Mouse (Mus musculus) midbrain, postnatal 0 days (tissue): ENCODE data around the gene Fez2. TPM values are rescaled to one million over a fixed set of nuclear protein-coding genes. Genes with fewer than 3 reads are reported as not detected.

ENCODE experiments used
- ATAC-seq: fragments of 200-750 bp; cut with Nextera tagmentation; 2 replicates; pipeline ENCODE4 v1.8.0; 2017; ENCODE audit warnings: moderate number of reproducible peaks, mild to moderate bottlenecking, moderate TSS enrichment, moderate library complexity; ENCODE audit not compliant: low FRiP score
- DNase-seq: peaks from one replicate; pipeline ENCODE4 v3.0.0-alpha.2; 2015; ENCODE audit warnings: low spot score
- H3K27ac ChIP-seq: fragments of 300-500 bp; sonication (generic); 2 replicates; pipeline ENCODE4 v1.5.1; 2014; ENCODE audit warnings: low read depth, mild to moderate bottlenecking, low read length, mixed read lengths
- H3K27me3 ChIP-seq: fragments of 300-500 bp; sonication (generic); 2 replicates; pipeline ENCODE4 v1.6.1; 2014; ENCODE audit warnings: low read length, control low read depth, mixed read lengths; ENCODE audit not compliant: insufficient read depth
- H3K36me3 ChIP-seq: fragments of 300-500 bp; sonication (generic); 2 replicates; pipeline ENCODE4 v1.6.1; 2014; ENCODE audit warnings: low read length, control low read depth, mixed read lengths; ENCODE audit not compliant: insufficient read depth
- H3K4me1 ChIP-seq: fragments of 300-500 bp; sonication (generic); 2 replicates; pipeline ENCODE4 v1.6.1; 2014; ENCODE audit warnings: mild to moderate bottlenecking, control low read depth, antibody characterized with exemption, low read length, mixed read lengths; ENCODE audit not compliant: insufficient read depth
- H3K4me2 ChIP-seq: fragments of 300-500 bp; sonication (generic); 2 replicates; pipeline ENCODE4 v1.6.1; 2014; ENCODE audit warnings: low read depth, mild to moderate bottlenecking, low read length, mixed read lengths; ENCODE audit not compliant: poor library complexity, severe bottlenecking
- H3K4me3 ChIP-seq: fragments of 300-500 bp; sonication (generic); 2 replicates; pipeline ENCODE4 v1.5.1; 2014; ENCODE audit warnings: low read depth, mild to moderate bottlenecking, low read length, moderate library complexity
- H3K9ac ChIP-seq: fragments of 300-500 bp; sonication (generic); replicated peaks from 2 replicates; pipeline ENCODE4 v1.6.1; 2014; ENCODE audit warnings: mild to moderate bottlenecking, low read length, moderate library complexity, mixed read lengths; ENCODE audit not compliant: poor library complexity, severe bottlenecking
- H3K9me3 ChIP-seq: fragments of 300-500 bp; sonication (generic); 2 replicates; pipeline ENCODE4 v1.6.1; 2016; ENCODE audit warnings: low read length, control low read depth
- CTCF ChIP-seq: IDR thresholded peaks from 2 replicates; pipeline ENCODE4 v1.5.1; 2016; ENCODE audit warnings: antibody characterized with exemption, mild to moderate bottlenecking
- WGBS: fragments of 180-500 bp; shearing (Covaris S2); extraction: QIAGEN DNeasy Blood & Tissue Kit; methylation state at CpG from one replicate; pipeline ENCODE4 v1.1.7; 2014; 5-methylcytosine and 5-hydroxymethylcytosine counted together
- polyA plus RNA-seq: library from polyadenylated mRNA; unstranded; fragments of >200 nt; fragmentation: Nextera tagmentation; extraction: Ambion mirVana; gene quantifications from 2 replicates; pipeline ENCODE4 v1.2.1, GENCODE M21; 2015
- total RNA-seq: library from RNA; depleted of rRNA; stranded (reverse); fragments of >200 nt; gene quantifications from 2 replicates; pipeline ENCODE4 v1.2.3, GENCODE M21; 2014

Gene Fez2
- total and polyA plus RNA-seq, 2 experiments from 2014 or later, result 51.6 to 60.4 TPM

DNA sequence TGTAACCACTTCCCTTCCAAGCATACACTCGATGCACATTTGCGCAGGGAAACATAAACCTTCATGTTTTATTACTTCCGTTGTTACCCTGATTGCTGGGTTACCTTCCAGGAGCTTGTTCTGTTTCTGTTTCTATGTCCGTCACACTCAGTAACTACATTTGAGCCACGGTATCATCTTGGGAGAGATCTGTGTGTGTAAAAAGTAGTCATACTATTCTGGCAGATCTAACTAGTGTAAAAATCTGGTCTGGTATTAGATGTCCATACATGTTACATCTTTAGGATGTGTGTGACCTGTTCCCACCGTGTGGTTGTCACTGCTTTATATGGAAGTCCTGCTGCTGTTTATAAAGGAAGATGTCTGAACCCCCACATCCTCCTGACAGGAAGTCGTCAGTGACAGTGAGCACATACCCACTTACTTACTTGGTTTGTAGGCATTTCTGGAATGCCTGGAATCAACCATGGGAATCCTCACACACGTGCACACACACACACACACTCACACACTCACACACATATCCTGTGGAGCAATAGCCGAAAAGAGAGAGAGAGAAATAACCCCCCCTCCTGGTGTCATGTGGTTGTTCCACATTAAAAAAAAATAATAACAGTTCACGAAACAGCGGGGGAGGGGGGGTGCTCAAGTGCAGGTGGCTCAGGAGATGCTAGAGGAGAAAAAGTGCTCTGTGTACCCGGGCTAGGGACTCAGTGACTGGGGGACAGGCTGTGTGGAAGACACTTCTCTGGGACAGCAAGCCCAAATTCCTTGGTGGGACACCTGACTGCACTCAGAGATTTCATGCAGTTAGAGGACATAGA, 66.1 kb downstream of the Fez2 start:
- no peaks in the 10 kb centered on the region for H3K27me3 ChIP-seq
- no peak overlapping the region for H3K27ac ChIP-seq
- H3K4me3 ChIP-seq, result no peak overlapping the region
- no peak overlapping the region for H3K4me2 ChIP-seq
- ATAC-seq (no peak), DNase-seq (no peak)
- 81% methylated on average over 12 of the region's 12 CpGs for WGBS
- H3K36me3 ChIP-seq, result no peaks in the 10 kb centered on the region
- TF ChIP-seq CTCF, result no peak
- H3K9me3 ChIP-seq, result no peaks in the 10 kb centered on the region
- H3K9ac ChIP-seq, result no peak overlapping the region
- no peaks in the 10 kb centered on the region for H3K4me1 ChIP-seq

DNA sequence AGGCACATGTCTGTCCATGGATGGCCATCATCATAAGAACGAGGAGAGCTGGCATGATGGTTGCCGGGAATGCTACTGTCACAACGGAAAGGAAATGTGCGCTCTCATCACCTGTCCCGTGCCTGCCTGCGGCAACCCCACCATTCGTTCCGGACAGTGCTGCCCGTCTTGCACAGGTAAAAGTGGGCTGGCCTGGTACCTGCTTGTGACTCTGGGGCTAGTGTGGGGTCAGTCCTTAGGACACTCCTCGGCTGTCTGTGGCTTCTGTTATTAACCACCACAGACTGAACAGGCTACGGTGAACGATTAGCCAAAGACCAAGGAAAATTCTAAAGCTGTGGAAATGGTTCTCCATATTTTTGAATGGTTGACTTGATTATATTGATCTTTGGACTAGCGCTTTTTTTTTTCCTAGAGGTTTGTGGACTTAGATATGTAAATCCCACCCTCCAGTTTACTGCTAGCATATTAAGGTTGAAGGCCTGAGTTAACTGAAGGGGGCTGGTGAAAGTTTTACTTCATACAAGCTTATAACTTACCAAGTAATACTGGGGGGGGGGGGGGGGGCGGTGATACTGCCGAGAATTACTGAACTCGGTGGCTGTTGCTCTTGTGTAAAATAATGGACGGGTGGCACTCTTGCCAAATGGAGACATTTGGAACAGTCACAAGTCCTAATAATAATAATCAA, 70.7 kb downstream of the Fez2 start:
- 96% methylated on average over 17 of the region's 17 CpGs for WGBS
- Histone ChIP-seq H3K9me3 (no peaks in the 10 kb centered on the region), H3K36me3 (0 out of 2 replicates have a peak, but pooled peaks cover 3% of the 10 kb centered on the region), H3K4me2 (no peak overlapping the region), H3K4me3 (no peak overlapping the region), H3K27me3 (no peaks in the 10 kb centered on the region), H3K27ac (no peak overlapping the region), H3K4me1 (no peaks in the 10 kb centered on the region), H3K9ac (no peak overlapping the region)
- no peak for TF ChIP-seq CTCF
- ATAC-seq (no peak), DNase-seq (no peak)

DNA sequence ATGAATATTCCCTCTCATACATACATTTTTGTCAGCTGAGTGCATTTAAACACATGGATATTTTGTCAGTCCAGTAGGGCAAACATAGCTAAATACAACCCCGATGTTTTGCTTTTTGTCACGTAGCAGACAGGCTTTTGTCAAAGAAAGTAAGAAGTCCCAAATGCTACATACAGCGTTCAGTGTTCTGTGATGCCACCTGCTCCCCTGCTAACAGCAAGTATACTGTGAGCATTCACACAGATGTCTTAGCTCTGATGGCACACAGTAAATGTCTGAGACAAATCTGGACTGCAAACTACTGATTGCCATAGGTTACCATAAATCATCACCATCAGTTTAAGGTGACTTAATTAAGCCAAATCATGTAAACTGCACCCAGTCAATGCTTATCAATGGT, 74.3 kb downstream of the Fez2 start:
- Histone ChIP-seq H3K27ac (no peak overlapping the region), H3K4me3 (no peak overlapping the region), H3K9me3 (no peaks in the 10 kb centered on the region), H3K4me2 (no peak overlapping the region), H3K9ac (no peak overlapping the region), H3K4me1 (no peaks in the 10 kb centered on the region), H3K27me3 (no peaks in the 10 kb centered on the region), H3K36me3 (0 out of 2 replicates have a peak, but pooled peaks cover 3% of the 10 kb centered on the region)
- ATAC-seq (no peak), DNase-seq (no peak)
- WGBS, result 93% methylated on average over 3 of the region's 3 CpGs
- no peak for TF ChIP-seq CTCF

DNA sequence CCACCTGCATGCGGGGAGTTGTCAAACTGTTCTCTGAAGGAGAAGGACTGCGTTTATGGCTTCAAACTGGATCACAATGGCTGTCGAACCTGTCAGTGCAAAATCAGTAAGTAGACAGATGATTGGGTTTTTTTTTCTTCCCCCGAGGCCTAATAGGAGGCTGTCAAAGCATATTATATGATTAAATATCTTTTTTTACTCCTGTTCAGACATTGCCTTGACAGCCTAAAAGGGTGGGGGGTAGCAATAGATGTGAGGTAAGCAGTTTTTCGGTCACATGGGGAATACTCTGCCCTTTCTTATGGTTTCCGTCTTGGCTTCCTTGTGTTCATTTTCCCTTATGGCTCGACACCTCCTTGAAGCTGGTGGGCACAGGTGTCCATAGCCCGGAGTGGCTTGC, 82.7 kb downstream of the Fez2 start:
- H3K9me3 ChIP-seq, result no peaks in the 10 kb centered on the region
- H3K27me3 ChIP-seq, result no peaks in the 10 kb centered on the region
- no peak overlapping the region for H3K9ac ChIP-seq
- no peak overlapping the region for H3K27ac ChIP-seq
- 75% methylated on average over 8 of the region's 8 CpGs for WGBS
- H3K4me2 ChIP-seq, result no peak overlapping the region
- no peaks in the 10 kb centered on the region for H3K4me1 ChIP-seq
- no peak for DNase-seq
- no peak for ATAC-seq
- TF ChIP-seq CTCF, result no peak
- H3K36me3 ChIP-seq, result no peaks in the 10 kb centered on the region
- H3K4me3 ChIP-seq, result no peak overlapping the region

DNA sequence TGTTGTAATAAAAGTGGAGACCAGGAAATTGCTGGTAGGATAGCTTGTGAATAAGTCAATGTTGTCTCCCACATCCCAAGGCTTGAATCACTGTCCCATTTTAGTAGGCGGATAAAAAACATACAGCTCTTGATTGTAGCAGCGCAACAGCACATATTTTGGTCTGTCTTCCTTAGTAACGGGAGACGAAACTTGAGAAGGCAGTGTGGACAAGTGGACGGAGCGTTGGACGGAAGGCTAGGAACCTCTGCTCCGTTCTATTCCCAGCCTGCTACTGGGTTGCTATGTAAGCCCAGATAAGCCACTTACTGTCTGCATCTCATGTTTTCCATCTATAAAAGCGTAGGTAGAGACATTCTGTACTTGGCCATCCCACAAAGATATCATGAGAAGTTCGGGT, 84.7 kb downstream of the Fez2 start:
- WGBS, result 96% methylated on average over 10 of the region's 10 CpGs
- TF ChIP-seq CTCF, result no peak
- no peak for DNase-seq
- H3K27me3 ChIP-seq, result no peaks in the 10 kb centered on the region
- no peak for ATAC-seq
- no peaks in the 10 kb centered on the region for H3K9me3 ChIP-seq
- no peak overlapping the region for H3K4me2 ChIP-seq
- H3K27ac ChIP-seq, result no peak overlapping the region
- H3K9ac ChIP-seq, result no peak overlapping the region
- H3K4me3 ChIP-seq, result no peak overlapping the region
- H3K4me1 ChIP-seq, result no peaks in the 10 kb centered on the region
- H3K36me3 ChIP-seq, result no peaks in the 10 kb centered on the region

DNA sequence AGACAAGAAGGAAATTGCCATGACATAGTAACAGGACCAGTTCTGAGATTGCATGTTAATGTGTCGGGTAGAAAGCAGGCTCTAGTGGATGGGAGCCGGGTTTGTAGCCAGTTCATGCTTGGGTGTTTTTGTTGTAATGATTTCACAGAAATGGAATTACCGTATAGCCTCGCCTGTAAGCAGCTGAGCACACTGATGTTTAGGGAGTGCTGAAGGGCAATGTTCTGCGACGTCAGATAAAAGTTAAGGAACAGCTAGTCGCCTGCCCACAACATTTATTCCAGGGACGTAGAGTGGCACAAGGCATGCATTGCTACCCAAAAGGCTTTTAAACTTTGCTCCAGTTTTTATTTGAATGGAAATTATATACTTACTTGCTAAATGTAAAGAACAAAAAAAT, 86.5 kb downstream of the Fez2 start:
- no peak for ATAC-seq
- Histone ChIP-seq H3K36me3 (no peaks in the 10 kb centered on the region), H3K4me3 (no peak overlapping the region), H3K27ac (no peak overlapping the region), H3K9ac (no peak overlapping the region), H3K4me2 (no peak overlapping the region), H3K9me3 (no peaks in the 10 kb centered on the region), H3K27me3 (no peaks in the 10 kb centered on the region), H3K4me1 (no peaks in the 10 kb centered on the region)
- TF ChIP-seq CTCF, result no peak
- no peak for DNase-seq
- WGBS, result 75% methylated on average over 8 of the region's 8 CpGs
